Mouse (Mus musculus) midbrain, embryonic 16.5 days (tissue): Measurements from ENCODE around the gene Acss3. TPM values are rescaled to one million over a fixed set of nuclear protein-coding genes. Genes with fewer than 3 reads are reported as not detected.

Experiments used
- ATAC-seq: fragments of 200-750 bp; cut with Nextera tagmentation; 2 replicates; pipeline ENCODE4 v1.8.0; 2017; ENCODE audit warnings: moderate TSS enrichment
- H3K27ac ChIP-seq: fragments of 300-500 bp; sonication (generic); 2 replicates; pipeline ENCODE4 v1.5.1; 2014; ENCODE audit warnings: mild to moderate bottlenecking, low read length, mixed read lengths
- H3K27me3 ChIP-seq: fragments of 300-500 bp; sonication (generic); 2 replicates; pipeline ENCODE4 v1.6.1; 2014; ENCODE audit warnings: low read depth, low read length, mixed read lengths; ENCODE audit not compliant: control insufficient read depth, insufficient read depth
- H3K36me3 ChIP-seq: fragments of 300-500 bp; sonication (generic); 2 replicates; pipeline ENCODE4 v1.6.1; 2014; ENCODE audit warnings: mild to moderate bottlenecking, low read length, moderate library complexity, mixed read lengths; ENCODE audit not compliant: control insufficient read depth, insufficient read depth
- H3K4me1 ChIP-seq: fragments of 300-500 bp; sonication (generic); 2 replicates; pipeline ENCODE4 v1.6.1; 2014; ENCODE audit warnings: mild to moderate bottlenecking, low read length, mixed read lengths; ENCODE audit not compliant: control insufficient read depth, insufficient read depth
- H3K4me2 ChIP-seq: fragments of 300-500 bp; sonication (generic); 2 replicates; pipeline ENCODE4 v1.6.1; 2014; ENCODE audit warnings: mild to moderate bottlenecking, low read length, mixed read lengths
- H3K4me3 ChIP-seq: fragments of 300-500 bp; sonication (generic); 2 replicates; pipeline ENCODE4 v1.5.1; 2014; ENCODE audit warnings: low read depth, mild to moderate bottlenecking, low read length, moderate library complexity, mixed read lengths
- H3K9ac ChIP-seq: fragments of 300-500 bp; sonication (generic); 2 replicates; pipeline ENCODE4 v1.6.1; 2014; ENCODE audit warnings: low read depth, low read length, mixed read lengths
- H3K9me3 ChIP-seq: fragments of 300-500 bp; sonication (generic); replicated peaks from 2 replicates; pipeline ENCODE4 v1.6.1; 2014; ENCODE audit warnings: mild to moderate bottlenecking, low read length, mixed read lengths; ENCODE audit not compliant: control insufficient read depth, poor library complexity, severe bottlenecking
- WGBS: fragments of 180-500 bp; shearing (Covaris S2); extraction: QIAGEN DNeasy Blood & Tissue Kit; methylation state at CpG from one replicate; pipeline ENCODE4 v1.1.7; 2014; 5-methylcytosine and 5-hydroxymethylcytosine counted together
- polyA plus RNA-seq: library from polyadenylated mRNA; unstranded; fragments of >200 nt; fragmentation: Nextera tagmentation; extraction: Ambion mirVana; gene quantifications from 2 replicates; pipeline ENCODE4 v1.2.1, GENCODE M21; 2015

The Acss3 gene
- polyA plus RNA-seq, result 0.63 and 1.0 TPM in 2 replicates

DNA sequence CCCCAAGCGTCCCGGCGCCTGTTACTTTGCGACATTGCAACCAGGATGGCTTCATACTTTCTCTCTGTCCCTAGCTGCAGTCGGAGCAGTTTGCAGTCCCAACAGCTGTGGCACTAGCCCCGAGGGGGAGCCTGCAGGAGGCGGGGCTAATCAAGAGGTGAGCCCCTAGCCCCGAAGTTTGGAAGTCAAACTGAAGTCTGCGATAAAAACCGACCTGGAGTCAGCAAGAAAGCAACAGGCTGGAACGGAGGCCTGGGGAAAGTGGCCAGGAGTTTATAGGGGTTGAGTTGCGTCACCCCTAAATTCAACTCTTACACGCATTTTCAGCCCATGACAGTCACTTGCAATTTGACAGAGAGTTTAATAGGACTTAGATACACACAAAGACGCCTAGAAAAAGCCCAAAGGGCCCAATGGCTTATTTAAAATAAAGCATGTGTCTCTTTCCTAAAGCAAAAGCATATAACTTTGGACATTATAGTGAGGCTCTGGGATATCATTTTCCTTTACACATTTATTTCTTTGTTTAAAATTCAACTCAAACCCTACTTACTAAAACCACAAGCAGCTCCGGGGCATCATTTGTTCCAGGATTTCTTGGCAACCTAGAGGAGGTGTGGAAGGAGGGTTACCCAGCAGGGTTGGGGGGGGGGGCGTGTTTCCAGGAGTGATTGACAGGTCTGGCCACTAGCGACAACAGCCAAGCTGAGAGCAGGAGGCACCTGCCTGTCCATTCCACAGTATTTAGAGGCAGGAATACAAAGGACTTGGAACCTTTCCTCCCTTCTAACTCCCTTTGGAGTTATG is at the start of gene Acss3:
Acss3 (minus strand) TSS at position 140 of the 807 bp plus-strand sequence.
- WGBS, result 2% methylated on average over 17 of the region's 17 CpGs
- ATAC-seq, result peak; percentile 94
- Histone ChIP-seq H3K4me3 (peak within 1 kb of the TSS; percentile 32), H3K9me3 (no peaks in the 10 kb centered on the region), H3K9ac (0 out of 2 replicates have a peak within 1 kb of the TSS, but pooled peaks have one; percentile 27), H3K36me3 (no peaks in the 10 kb centered on the region), H3K27me3 (no peaks in the 10 kb centered on the region), H3K4me1 (no peaks in the 10 kb centered on the region; the same call in 1 of the 2 replicates), H3K4me2 (peak within 1 kb of the TSS; percentile 55), H3K27ac (no peak within 1 kb of the TSS)

DNA sequence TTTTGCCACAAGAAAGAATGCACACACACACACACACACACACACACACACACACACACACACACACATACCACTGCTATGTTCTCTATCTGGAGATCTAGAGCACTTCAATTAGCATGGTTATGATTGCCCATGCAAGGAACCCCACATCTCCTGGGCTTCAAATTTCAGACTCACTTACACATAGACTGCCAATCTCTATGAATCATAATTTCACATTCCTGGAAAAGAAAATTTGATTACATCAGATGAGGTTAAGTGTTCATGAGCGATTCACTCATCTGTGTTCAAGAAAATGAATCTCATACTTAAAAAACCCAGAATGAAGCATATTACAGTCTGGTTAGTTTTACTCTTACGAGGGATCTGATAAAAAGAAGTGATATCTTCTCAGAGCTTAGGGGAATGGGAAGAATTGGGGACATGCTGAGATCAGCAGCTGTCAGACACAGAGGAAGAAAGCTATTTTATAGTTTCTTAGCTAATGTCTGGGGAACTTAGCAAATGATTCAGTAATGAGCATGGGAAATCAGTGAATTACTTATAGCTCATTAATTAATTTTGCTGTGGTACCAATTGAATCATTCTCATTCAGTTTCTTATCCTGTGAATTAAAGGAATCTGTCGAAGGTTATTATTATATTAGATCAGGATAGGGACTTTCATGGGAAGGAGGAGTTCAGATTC is 48.7 kb upstream of the Acss3 start:
- H3K36me3 ChIP-seq, result no peaks in the 10 kb centered on the region
- no peak overlapping the region for H3K4me2 ChIP-seq
- no peak for ATAC-seq
- no peak overlapping the region for H3K4me3 ChIP-seq
- 75% methylated on average over 3 of the region's 3 CpGs for WGBS
- no peaks in the 10 kb centered on the region for H3K9me3 ChIP-seq
- H3K4me1 ChIP-seq, result no peaks in the 10 kb centered on the region
- no peak overlapping the region for H3K9ac ChIP-seq
- H3K27ac ChIP-seq, result no peak overlapping the region
- H3K27me3 ChIP-seq, result no peaks in the 10 kb centered on the region

DNA sequence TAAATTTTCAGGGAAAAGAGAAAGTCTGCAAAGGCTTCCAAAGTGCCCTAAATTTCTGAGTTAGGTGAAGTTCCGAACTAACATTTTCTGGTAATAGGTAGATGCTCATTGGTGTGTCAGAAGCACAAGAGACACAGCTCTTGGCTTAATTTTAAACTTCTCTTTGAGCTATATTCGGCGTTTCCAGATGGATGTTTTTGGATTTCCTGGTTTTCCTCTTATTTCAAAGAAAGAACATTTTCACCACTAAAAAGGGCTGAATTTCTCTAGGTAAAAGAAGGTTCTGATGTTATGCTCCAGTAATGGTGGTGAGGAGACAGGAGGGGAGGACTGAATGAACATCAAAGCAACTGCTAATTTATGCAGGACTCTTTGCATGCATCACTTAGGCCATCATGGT is 43.0 kb upstream of the Acss3 start:
- Histone ChIP-seq H3K27me3 (no peaks in the 10 kb centered on the region), H3K9ac (no peak overlapping the region), H3K27ac (no peak overlapping the region), H3K4me3 (no peak overlapping the region), H3K9me3 (no peaks in the 10 kb centered on the region), H3K36me3 (no peaks in the 10 kb centered on the region), H3K4me1 (no peaks in the 10 kb centered on the region), H3K4me2 (no peak overlapping the region)
- no peak for ATAC-seq
- WGBS, result 84% methylated on average over 3 of the region's 3 CpGs

DNA sequence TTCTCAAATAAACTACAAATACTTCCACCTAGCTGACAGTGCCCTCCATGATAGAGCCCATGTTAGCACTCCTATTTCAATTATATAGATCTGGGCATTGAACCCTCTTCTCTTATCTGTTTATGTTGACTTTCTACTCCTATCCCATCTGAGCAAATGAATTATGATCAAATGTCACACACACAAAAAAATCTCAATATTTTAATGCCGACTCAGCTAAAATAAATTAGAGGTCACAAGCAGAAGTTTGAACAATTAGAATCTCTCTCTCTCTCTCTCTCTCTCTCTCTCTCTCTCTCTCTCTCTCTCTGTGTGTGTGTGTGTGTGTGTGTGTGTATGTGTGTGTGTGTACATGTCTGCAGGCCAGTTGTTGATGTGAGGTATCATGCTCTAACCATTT is 25.3 kb upstream of the Acss3 start:
- Histone ChIP-seq H3K4me2 (no peak overlapping the region), H3K4me3 (no peak overlapping the region), H3K9ac (no peak overlapping the region), H3K27me3 (no peaks in the 10 kb centered on the region), H3K9me3 (no peaks in the 10 kb centered on the region), H3K4me1 (no peaks in the 10 kb centered on the region), H3K36me3 (no peaks in the 10 kb centered on the region), H3K27ac (no peak overlapping the region)
- no peak for ATAC-seq
- 97% methylated on average over 1 of the region's 1 CpGs for WGBS

DNA sequence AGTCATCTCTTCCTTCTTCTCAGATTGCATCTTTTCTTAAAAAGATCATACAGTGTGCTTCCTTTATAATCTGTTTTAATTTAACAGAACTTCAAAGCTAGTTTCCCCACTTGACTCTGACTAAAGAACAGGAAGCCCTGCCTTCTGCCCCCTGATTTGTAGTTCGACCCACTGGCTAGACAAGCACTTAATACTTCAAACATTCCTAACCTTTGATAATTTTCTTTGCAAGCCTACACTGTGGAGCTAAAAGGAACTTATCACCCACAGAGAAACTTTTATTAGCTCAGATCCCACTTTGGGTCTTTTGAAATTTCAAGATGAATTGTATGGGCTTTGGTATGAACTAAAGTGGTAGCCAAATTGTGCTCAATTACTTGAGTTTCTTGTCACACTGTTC is 20.5 kb upstream of the Acss3 start:
- no peak overlapping the region for H3K9ac ChIP-seq
- no peaks in the 10 kb centered on the region for H3K27me3 ChIP-seq
- 60% methylated on average over 1 of the region's 1 CpGs for WGBS
- ATAC-seq, result no peak
- no peak overlapping the region for H3K4me2 ChIP-seq
- H3K4me3 ChIP-seq, result no peak overlapping the region
- H3K9me3 ChIP-seq, result no peaks in the 10 kb centered on the region
- no peaks in the 10 kb centered on the region for H3K4me1 ChIP-seq
- H3K36me3 ChIP-seq, result no peaks in the 10 kb centered on the region
- H3K27ac ChIP-seq, result no peak overlapping the region

DNA sequence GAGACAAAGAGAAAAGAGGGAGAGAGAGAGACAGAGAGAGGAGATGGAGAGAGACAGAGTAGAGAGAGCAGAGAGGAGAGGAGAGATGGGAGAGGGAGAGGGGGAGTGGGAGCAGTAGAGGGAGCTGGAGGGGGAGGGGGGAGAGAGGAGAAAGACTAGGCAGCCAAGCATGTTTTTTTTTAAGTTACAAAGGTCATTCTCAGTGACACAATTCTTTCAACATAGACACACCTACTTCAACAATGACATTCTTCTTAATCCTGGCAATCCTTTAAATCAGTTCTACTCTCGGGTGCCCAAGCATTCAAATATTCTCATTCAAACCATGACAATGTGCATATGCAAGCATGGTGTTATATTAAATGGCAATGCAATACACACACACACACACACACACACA is 19.4 kb upstream of the Acss3 start:
- Histone ChIP-seq H3K4me2 (no peak overlapping the region), H3K4me3 (no peak overlapping the region), H3K36me3 (no peaks in the 10 kb centered on the region), H3K4me1 (no peaks in the 10 kb centered on the region), H3K9ac (no peak overlapping the region), H3K27ac (no peak overlapping the region), H3K9me3 (no peaks in the 10 kb centered on the region), H3K27me3 (no peaks in the 10 kb centered on the region)
- no peak for ATAC-seq
- WGBS, result 30% methylated on average over 1 of the region's 1 CpGs

DNA sequence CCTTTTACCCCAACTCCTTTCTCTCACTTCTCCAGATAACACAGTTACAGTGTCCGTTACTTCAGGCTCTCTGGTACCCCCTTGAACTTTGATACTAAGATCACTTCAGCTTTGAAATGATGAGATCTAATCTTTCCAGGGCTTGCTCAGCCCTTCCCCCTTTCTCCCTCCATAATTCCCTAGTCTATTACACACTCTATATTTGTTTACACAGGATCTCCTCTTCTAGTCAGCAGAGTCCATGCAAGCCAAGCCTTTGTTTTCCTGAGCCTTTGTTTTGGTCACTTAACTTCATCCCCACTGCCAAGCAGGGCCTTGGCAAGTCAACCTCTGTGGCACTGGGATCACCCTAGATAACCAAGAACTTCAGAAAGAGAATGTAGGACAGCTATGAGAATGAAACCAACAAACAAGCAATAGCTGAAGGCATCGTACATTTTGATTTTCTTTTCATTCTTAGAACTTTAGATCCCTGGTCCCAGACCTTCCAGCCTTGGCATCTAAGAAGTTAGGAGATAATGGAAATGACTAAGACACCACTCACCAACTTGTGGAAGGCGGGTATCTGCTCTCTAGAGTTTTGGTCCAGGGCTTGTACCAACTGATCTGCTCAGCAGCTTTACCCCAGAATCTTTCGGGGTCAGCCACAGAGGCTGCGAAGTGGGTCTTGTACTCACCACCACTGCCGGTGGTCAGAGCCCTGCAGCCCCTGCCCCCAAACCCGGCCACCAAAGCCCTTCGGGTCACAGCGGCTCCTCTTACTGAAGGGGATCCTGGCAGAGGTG is 532 bp downstream of the Acss3 start:
- no peaks in the 10 kb centered on the region for H3K36me3 ChIP-seq

DNA sequence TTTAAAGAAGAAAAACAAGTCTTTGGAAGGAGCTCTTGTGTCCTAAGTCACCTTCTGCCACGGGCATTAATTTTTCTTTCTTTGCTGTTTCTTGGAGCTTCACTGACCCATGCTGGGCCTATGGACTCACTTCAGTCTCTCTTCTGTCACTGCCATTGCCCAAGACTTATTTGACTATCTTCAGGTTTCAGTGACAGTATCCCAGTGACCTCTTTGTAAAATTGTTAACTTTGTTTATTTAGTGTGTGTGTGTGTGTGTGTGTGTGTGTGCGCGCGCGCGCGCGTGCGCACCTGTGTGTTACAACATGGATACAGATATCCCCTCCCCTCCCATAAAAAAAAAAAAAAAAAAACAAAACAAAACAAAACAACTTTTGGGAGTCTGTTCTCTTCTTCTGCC is 2.2 kb downstream of the Acss3 start:
- no peaks in the 10 kb centered on the region for H3K9me3 ChIP-seq
- no peak overlapping the region for H3K9ac ChIP-seq
- no peaks in the 10 kb centered on the region for H3K27me3 ChIP-seq
- H3K4me1 ChIP-seq, result no peaks in the 10 kb centered on the region; the same call in 1 of the 2 replicates
- H3K4me3 ChIP-seq, result no peak overlapping the region
- no peak overlapping the region for H3K4me2 ChIP-seq
- H3K27ac ChIP-seq, result no peak overlapping the region
- no peaks in the 10 kb centered on the region for H3K36me3 ChIP-seq
- ATAC-seq, result no peak
- 97% methylated on average over 9 of the region's 9 CpGs for WGBS

More for the DNA sequence above, 532 bp downstream of the Acss3 start:
- WGBS, result 7% methylated on average over 9 of the region's 9 CpGs
- H3K9ac ChIP-seq, result 0 out of 2 replicates have a peak overlapping the region, but pooled peaks have one; percentile 27
- H3K27me3 ChIP-seq, result no peaks in the 10 kb centered on the region
- H3K27ac ChIP-seq, result no peak overlapping the region
- H3K4me2 ChIP-seq, result peak overlapping the region; percentile 55
- H3K4me3 ChIP-seq, result peak overlapping the region; percentile 32
- no peaks in the 10 kb centered on the region for H3K9me3 ChIP-seq
- peak; percentile 56 for ATAC-seq
- no peaks in the 10 kb centered on the region; the same call in 1 of the 2 replicates for H3K4me1 ChIP-seq
